Comparison of ENCODE assay signal across 19 mouse cellular contexts in genomic region chr11:39963705-39964104, GRCm38 (mm10).
"Had no signal": no experiment of that assay in that cellular context is flagged by ENCODE, and none has a peak within 500 bp of the region (broad histone marks: within the 10 kb centered on the region; RNA-seq: fewer than 3 reads in every experiment).

No protein-coding gene starts in this region.

- DNase-seq: liver, postnatal 0 days; lung, adult 2 months; lung, postnatal 14 days; lung, postnatal 36 days; retina, postnatal 1 day; right cerebral cortex, adult 18-20 months; thymus, adult 2 months; thymus, postnatal 25 days; thymus, postnatal 4 days had no signal

- H3K4me2 ChIP-seq: lung, embryonic 15.5 days; midbrain, embryonic 11.5 days; midbrain, embryonic 13.5 days; midbrain, embryonic 15.5 days; neural tube, embryonic 12.5 days; stomach, embryonic 15.5 days had no signal

- H3K27ac ChIP-seq: lung, embryonic 15.5 days; macrophage; midbrain, embryonic 13.5 days; midbrain, embryonic 15.5 days; neural tube, embryonic 12.5 days; stomach, embryonic 15.5 days; stomach, postnatal 0 days had no signal

- ATAC-seq: liver, postnatal 0 days; lung, postnatal 0 days; midbrain, embryonic 13.5 days; midbrain, embryonic 15.5 days had no signal

- H3K36me3 ChIP-seq: lung, embryonic 15.5 days; midbrain, embryonic 13.5 days; midbrain, embryonic 15.5 days; neural tube, embryonic 12.5 days; stomach, embryonic 15.5 days had no signal

- H3K9me3 ChIP-seq: lung, embryonic 15.5 days; megakaryocyte, embryonic 14.5 days; midbrain, embryonic 13.5 days; midbrain, embryonic 15.5 days; neural tube, embryonic 12.5 days; stomach, embryonic 15.5 days had no signal

- H3K9ac ChIP-seq: liver, postnatal 0 days; lung, embryonic 15.5 days; midbrain, embryonic 13.5 days; midbrain, embryonic 15.5 days; neural tube, embryonic 12.5 days; stomach, embryonic 15.5 days had no signal

- H3K4me3 ChIP-seq: lung, embryonic 15.5 days; megakaryocyte, embryonic 14.5 days; midbrain, embryonic 13.5 days; midbrain, embryonic 15.5 days; neural tube, embryonic 12.5 days; stomach, embryonic 15.5 days had no signal

- H3K27me3 ChIP-seq: lung, embryonic 15.5 days; megakaryocyte, embryonic 14.5 days; midbrain, embryonic 13.5 days; midbrain, embryonic 15.5 days; neural tube, embryonic 12.5 days; stomach, embryonic 15.5 days had no signal

- H3K4me1 ChIP-seq: lung, embryonic 15.5 days; megakaryocyte, embryonic 14.5 days; midbrain, embryonic 13.5 days; midbrain, embryonic 15.5 days; neural tube, embryonic 12.5 days; stomach, embryonic 15.5 days had no signal
